Mouse (Mus musculus) adrenal gland, postnatal 14 days (tissue): Measurements from ENCODE around the gene Prm3. TPM values are rescaled to one million over a fixed set of nuclear protein-coding genes. Genes with fewer than 3 reads are reported as not detected.

Experiments used
- DNase-seq: peaks from one replicate; pipeline ENCODE4 v3.0.0; 2021; ENCODE audit warnings: mixed read lengths
- total RNA-seq: library from RNA; stranded (reverse); gene quantifications from 2 replicates; pipeline ENCODE4 v1.2.3, GENCODE M21; 2021

Gene Prm3
- total RNA-seq, 1 experiment from 2014 or later: not detected

DNA sequence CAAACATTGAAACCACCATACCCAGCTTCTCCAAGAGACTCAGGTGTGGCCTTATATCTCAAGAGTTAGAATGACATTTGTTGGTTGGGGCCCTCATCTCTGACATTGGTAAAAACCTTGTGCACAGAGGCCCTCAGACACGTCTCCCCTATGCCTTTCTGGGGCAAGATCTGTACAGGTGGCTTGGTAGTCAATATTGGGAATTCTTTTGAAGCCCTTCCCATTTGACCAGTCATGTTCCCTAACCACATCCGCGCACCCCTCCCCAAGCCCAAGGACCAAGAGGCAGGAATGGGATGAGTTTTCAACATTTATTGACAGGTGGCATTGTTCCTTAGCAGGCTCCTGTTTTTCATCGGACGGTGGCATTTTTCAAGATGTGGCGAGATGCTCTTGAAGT is 5.3 kb upstream of the Prm3 start, which contains the start of gene Prm2:
Gene Prm2 (minus strand): TSS at position 101 of the 400 bp plus-strand sequence.
- no peak for DNase-seq

DNA sequence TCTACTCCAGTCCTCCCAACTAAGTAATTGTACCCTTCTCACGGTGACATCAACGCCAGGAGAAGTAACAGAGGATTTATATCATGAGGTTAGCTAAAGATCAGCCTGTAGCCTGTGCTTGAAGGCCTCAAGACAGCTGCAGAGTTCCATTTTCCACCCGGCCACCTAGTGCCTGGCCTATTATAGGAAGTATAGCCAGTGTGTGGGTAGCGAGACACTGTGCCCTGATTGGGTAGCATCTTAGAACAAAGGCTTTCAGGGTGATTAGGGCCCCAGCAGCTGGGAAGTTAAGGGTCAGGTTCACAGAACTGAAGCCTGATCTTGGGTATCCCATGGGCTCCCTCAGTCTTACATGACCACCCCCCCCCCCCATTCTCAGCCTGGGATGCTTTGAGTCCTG is 1.8 kb downstream of the Prm3 start:
- no peak for DNase-seq

DNA sequence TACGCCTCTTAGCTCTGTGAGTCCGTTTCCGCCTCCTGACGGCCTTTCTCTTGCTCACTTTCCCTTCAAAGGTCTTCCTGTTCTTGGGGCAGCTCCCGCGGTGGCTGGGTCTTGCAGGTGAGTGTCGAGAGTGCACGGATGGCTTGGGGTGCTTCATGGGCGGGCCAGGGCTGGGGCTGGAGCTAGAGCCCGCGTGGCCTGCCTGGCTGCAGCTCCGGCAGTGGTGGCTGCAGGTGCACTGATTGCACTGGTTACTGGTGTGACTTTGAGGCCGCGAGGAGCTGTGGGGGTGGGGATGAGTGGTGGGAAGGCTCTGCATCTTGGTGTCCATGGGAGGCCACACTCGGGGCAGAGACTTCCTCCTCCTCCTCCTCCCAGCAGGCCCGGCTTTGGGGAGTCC is 2.4 kb downstream of the Prm3 start, which contains the start of gene Tnp2:
Gene Tnp2 (minus strand): TSS at position 390 of the 400 bp plus-strand sequence.
- DNase-seq: no peak

DNA sequence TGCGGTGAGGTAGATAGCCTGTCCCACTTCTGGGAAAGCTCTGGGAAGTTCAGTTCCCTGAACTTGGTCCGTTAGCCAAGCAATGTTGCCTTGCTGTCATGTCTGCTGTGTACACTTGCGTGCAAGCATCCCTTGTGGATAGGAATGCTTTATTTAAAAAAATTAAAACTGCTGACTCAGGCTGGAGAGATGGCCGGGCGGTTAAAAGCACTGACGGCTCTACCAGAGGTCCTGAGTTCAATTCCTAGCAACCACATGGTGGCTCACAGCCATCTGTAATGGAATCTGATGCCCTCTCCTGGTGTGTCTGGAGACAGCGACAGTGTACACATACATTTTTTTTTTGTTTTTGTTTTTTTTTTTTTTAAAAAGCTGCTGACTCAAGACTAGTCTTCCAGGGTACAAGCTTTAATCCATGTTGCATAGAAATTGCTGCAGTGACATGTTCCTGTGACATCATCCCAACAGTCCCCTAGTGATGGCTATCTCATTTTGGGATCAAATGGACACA is 3.1 kb downstream of the Prm3 start:
- no peak for DNase-seq

GRCm38 (mm10) chr16:10786782-10787547 is 3.7 kb downstream of the Prm3 start:
- DNase-seq: no peak

- peak; percentile 91 for DNase-seq
Measured at GRCm38 (mm10) chr16:10786288-10786687, 4.4 kb downstream of the Prm3 start.

DNA sequence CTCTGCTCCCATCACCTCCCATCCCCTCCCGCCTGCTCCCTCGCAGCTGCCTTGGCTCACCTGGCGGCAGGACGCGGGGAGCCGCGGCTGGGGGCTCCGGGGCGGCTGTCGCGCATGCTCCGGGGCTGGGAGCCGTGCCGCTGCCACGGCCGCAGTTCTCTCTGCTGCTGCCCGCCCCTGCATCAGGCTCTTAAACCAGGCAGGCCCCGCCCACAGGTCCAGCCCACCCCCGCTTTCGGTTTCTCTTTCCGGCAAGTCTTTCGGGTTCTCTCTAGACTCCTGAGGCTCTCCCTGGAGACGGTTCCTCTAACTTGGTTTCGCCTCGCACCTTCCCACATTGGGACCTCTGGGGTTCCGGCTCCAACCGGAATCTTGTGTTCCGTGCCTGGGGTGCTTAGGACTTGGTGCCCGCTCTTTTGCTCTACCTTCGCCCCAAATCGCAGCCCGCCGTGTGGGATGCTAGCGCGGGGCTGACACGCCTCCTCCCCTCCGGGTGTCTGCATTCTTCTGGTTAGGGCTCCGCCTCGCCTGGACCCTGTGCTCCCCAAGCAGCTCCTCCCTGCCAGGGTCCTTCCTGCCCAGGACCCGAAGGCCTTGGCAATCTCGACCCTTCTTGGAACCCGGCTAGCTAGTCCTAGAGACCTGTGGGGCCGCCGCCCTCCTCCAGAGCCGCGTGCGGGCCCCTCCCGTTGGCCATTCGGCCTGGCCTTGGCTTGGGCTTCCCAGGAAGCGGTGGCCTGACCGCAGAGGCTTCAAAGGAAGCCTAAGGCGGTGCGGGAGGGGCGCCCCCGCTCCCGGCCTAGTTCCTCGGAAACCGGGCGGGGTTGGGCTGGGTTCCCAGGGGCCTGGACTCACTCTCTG is 5.1 kb downstream of the Prm3 start, which contains the start of gene Socs1:
Gene Socs1 (minus strand): TSS at position 166 of the 861 bp plus-strand sequence.
- peak; percentile 94 for DNase-seq

- DNase-seq: peak; percentile 97
Measured at GRCm38 (mm10) chr16:10784793-10785370, 5.8 kb downstream of the Prm3 start.

- peak; percentile 74 for DNase-seq
Measured at GRCm38 (mm10) chr16:10783883-10784792, 6.6 kb downstream of the Prm3 start.

DNA sequence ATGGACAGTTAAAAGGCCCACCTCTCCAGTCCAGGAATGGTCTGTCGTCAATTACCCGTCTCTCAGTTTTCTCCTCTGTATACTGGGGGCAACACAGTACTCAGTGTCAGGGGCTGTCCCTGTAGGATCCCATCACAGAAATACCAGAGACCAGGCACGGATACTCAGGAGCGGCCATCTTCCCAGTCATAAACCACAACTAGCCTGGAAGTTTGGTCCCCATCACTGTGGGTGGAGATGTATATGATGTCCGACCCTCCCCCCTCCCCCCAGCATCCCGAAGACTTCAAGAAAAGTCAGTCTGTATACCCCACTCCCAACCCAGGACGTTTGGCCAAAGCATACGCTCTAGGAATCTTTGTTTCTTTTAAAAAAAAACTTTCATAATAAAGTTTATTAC is 7.3 kb downstream of the Prm3 start:
- DNase-seq: no peak

GRCm38 (mm10) chr16:10783152-10783434 is 7.6 kb downstream of the Prm3 start:
- DNase-seq: no peak

DNA sequence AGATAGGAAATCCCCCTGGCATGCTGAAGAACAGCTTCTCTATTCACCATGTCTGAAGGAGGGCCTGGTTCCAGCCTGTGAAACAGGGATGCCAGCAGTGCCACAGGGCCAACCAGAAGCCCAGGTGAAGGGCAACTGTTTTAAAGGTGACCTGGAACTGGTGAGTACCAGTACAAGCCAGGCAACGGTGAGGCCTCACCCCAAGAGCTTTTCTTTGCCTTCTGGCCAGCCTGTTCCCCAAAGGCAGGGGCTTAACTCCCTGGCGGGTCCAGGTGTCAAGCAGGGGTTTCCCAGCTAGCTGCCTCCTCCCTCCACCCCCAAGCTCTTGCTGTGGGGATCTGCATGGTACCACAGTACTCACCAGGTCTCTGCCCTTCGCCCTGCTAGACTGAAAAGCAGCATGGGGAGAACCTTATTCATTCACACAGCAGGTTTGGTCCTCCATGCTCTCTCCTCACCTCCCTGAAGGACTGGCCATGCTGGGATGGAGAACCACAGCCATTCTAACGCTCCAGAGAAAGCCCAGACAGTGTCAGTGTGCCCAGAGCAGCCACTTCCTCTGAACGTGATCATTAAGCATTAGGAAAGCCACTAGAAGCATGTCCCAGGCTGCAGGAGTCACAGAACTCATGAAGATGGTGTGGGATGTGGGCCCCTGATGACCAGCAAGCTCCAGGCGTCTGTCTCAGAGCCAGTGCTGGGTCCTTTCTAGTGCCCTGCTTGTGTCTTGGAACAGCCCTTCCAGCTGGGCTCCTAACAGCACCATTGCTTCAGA is 8.2 kb downstream of the Prm3 start:
- no peak for DNase-seq

GRCm38 (mm10) chr16:10781862-10782371 is 8.8 kb downstream of the Prm3 start:
- no peak for DNase-seq

GRCm38 (mm10) chr16:10780631-10781120 is 10.0 kb downstream of the Prm3 start:
- no peak for DNase-seq

DNA sequence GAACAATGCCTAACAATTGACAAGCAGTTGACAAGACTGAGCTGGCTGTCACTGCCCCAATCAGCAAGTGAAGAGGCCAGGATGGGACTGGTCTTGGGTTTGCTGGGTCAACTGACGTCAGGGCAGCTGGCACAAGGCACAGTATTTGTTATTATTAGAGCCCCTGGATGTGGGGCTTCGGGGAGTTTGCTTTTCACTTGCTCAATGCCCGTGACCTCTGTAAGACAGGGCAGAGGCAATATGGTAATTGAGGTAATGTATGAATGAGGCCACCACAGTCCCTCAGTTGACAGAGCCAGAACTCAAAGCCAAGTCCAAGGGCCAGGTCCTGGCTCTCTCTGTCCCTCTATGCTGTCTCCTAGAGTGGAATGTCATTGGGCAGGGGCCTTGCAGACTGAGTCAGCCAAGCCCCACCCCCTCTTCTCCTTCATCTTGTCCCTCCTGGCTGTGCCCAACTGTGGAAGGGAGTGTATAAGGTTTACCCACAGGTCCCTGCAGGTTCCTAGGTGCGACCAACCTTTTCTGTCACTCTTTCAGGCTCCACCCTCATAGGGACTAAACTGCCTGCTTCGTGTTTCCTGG is 13.0 kb downstream of the Prm3 start:
- peak; percentile 52 for DNase-seq

DNA sequence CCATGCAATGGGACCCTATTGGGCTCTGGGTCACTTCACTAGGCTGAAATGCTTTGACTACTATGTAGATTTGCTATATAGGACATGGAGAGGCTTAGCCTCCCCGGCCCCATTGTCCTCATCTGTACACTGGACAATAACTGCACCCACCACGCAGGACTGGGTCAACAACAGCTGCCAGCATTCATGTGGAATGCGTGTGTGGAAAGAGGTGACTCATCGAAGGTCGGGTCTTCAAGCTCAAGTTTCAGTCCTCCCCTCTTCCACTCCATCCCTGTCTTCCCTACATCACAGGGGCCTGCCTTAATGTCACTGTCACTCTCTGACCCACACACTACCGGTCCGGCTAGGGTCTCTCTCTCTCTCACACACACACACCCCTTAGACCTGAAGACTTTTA is 14.4 kb downstream of the Prm3 start:
- peak; percentile 64 for DNase-seq

- DNase-seq: peak; percentile 49
Measured at GRCm38 (mm10) chr16:10774726-10775125, 16.0 kb downstream of the Prm3 start.

GRCm38 (mm10) chr16:10773543-10773942 is 17.2 kb downstream of the Prm3 start:
- no peak for DNase-seq

- DNase-seq: peak; percentile 57
Measured at GRCm38 (mm10) chr16:10771769-10772510, 18.8 kb downstream of the Prm3 start.
